Mouse (Mus musculus): ENCODE measurements around the gene Eif4e. TPM values are rescaled to one million over a fixed set of nuclear protein-coding genes. Genes with fewer than 3 reads are reported as not detected.

The Eif4e gene
- polyA plus RNA-seq, 1 experiment from 2014 or later = 557 TPM

DNA sequence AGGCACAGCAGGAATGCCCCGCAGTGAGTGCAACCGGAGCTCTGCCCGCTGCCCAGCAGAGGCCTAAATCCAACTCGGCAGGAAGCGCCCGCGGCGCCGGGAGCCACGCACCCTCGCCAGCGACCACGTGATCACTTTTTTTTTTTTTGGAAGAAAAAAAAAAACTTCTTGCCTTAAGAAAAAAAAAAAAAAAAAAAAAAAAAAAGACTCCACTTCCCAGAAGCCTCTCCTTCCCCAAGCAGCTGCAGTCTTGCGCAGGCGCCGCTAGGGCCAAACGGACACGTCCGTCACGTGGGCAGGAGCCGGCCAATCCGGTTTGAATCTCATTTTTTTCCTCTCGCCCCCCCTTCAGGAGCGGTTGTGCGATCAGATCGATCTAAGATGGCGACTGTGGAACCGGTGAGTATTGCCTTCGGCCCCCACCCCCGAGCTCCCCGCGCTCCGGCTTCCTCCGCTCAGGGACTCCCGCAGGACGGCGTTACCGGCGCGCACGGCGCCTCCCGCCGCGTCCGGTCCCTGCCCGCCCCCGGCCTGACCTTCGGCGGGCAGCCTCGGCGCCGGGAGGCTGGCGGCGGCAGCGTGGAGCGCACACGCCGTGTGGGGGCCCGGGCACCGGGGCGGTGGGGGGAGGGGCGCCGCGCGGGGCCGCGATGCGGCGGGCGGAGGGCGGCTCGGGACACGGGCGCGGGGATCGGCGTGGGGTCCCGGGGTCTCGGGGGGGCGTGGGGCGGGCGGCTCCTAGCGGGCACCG is 1.1 kb downstream of the Eif4e start:
- peak; percentile 96 for ATAC-seq (ENCODE audit: insufficient number of reproducible peaks, low FRiP score, low TSS enrichment, low read depth)
- Histone ChIP-seq H3K27me3 (ENCODE audit: control insufficient read depth, insufficient read depth, low read length) (no peaks in the 10 kb centered on the region), H3K4me1 (ENCODE audit: control insufficient read depth, insufficient read depth, low read length) (peaks cover 5% of the 10 kb centered on the region; the same call in 1 of the 2 replicates), H3K4me2 (ENCODE audit: low read depth, severe bottlenecking) (peak overlapping the region; percentile 64), H3K36me3 (ENCODE audit: control insufficient read depth, insufficient read depth, low read length) (no peaks in the 10 kb centered on the region), H3K9me3 (ENCODE audit: control insufficient read depth, low read length) (no peaks in the 10 kb centered on the region), H3K9ac (ENCODE audit: low read length) (peak overlapping the region; percentile 96), H3K4me3 (ENCODE audit: low read depth, low read length) (peak overlapping the region; percentile 93), H3K27ac (replicated peaks; ENCODE audit: low read depth, low read length) (peak overlapping the region; percentile 90)
- peak; percentile 95 for DNase-seq (ENCODE audit: low spot score)
- under 1% methylated on average over 61 of the region's 85 CpGs for WGBS

GRCm38 (mm10) chr3:138527667-138528231 is 1.8 kb downstream of the Eif4e start:
- Histone ChIP-seq H3K4me2 (ENCODE audit: low read depth, severe bottlenecking) (peak overlapping the region; percentile 64), H3K4me3 (ENCODE audit: low read depth, low read length) (peak overlapping the region; percentile 93), H3K36me3 (ENCODE audit: control insufficient read depth, insufficient read depth, low read length) (no peaks in the 10 kb centered on the region), H3K9me3 (ENCODE audit: control insufficient read depth, low read length) (no peaks in the 10 kb centered on the region), H3K27ac (replicated peaks; ENCODE audit: low read depth, low read length) (peak overlapping the region; percentile 90), H3K27me3 (ENCODE audit: control insufficient read depth, insufficient read depth, low read length) (no peaks in the 10 kb centered on the region), H3K9ac (ENCODE audit: low read length) (peak overlapping the region; percentile 96), H3K4me1 (ENCODE audit: control insufficient read depth, insufficient read depth, low read length) (peaks cover 5% of the 10 kb centered on the region; the same call in 1 of the 2 replicates)
- ATAC-seq (ENCODE audit: insufficient number of reproducible peaks, low FRiP score, low TSS enrichment, low read depth) (peak; percentile 55), DNase-seq (ENCODE audit: low spot score) (peak; percentile 83)
- under 1% methylated on average over 54 of the region's 64 CpGs for WGBS

DNA sequence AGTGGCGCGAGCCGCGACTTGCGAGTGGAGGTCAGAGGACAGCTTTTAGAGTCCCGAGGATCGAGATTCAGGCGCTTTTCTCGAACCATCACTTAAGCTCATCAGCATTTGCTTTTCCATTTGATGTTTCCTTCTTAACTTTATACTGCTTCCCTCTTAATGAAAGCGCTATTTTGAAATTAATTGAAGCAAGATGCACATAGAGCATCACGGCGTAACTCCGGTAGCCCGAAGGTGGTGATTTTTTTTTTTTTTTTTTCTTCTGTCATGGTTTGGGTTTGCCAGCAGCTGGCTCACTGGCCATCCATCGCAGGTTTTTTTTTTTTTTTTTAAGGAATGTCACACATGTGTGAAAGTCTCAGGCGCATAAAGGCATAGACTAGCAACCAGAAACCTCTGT is 2.3 kb downstream of the Eif4e start:
- peak overlapping the region; percentile 93 for H3K4me3 ChIP-seq (ENCODE audit: low read depth, low read length)
- no peaks in the 10 kb centered on the region for H3K27me3 ChIP-seq (ENCODE audit: control insufficient read depth, insufficient read depth, low read length)
- DNase-seq (ENCODE audit: low spot score) = no peak
- H3K9ac ChIP-seq (ENCODE audit: low read length) = peak overlapping the region; percentile 96
- peak overlapping the region; percentile 64 for H3K4me2 ChIP-seq (ENCODE audit: low read depth, severe bottlenecking)
- H3K36me3 ChIP-seq (ENCODE audit: control insufficient read depth, insufficient read depth, low read length) = no peaks in the 10 kb centered on the region
- no peak overlapping the region for H3K27ac ChIP-seq (replicated peaks; ENCODE audit: low read depth, low read length)
- no peak for ATAC-seq (ENCODE audit: insufficient number of reproducible peaks, low FRiP score, low TSS enrichment, low read depth)
- WGBS = 2% methylated on average over 16 of the region's 16 CpGs
- no peaks in the 10 kb centered on the region for H3K9me3 ChIP-seq (ENCODE audit: control insufficient read depth, low read length)
- peaks cover 5% of the 10 kb centered on the region; the same call in 1 of the 2 replicates for H3K4me1 ChIP-seq (ENCODE audit: control insufficient read depth, insufficient read depth, low read length)

GRCm38 (mm10) chr3:138530578-138531478 is 4.8 kb downstream of the Eif4e start:
- no peak overlapping the region for H3K27ac ChIP-seq (replicated peaks; ENCODE audit: low read depth, low read length)
- no peak overlapping the region for H3K4me2 ChIP-seq (ENCODE audit: low read depth, severe bottlenecking)
- DNase-seq (ENCODE audit: low spot score) (no peak), ATAC-seq (ENCODE audit: insufficient number of reproducible peaks, low FRiP score, low TSS enrichment, low read depth) (no peak)
- no peaks in the 10 kb centered on the region for H3K9me3 ChIP-seq (ENCODE audit: control insufficient read depth, low read length)
- peaks cover 5% of the 10 kb centered on the region; the same call in 1 of the 2 replicates for H3K4me1 ChIP-seq (ENCODE audit: control insufficient read depth, insufficient read depth, low read length)
- no peak overlapping the region for H3K4me3 ChIP-seq (ENCODE audit: low read depth, low read length)
- H3K9ac ChIP-seq (ENCODE audit: low read length) = no peak overlapping the region
- H3K27me3 ChIP-seq (ENCODE audit: control insufficient read depth, insufficient read depth, low read length) = no peaks in the 10 kb centered on the region
- no peaks in the 10 kb centered on the region for H3K36me3 ChIP-seq (ENCODE audit: control insufficient read depth, insufficient read depth, low read length)
- 85% methylated on average over 8 of the region's 8 CpGs for WGBS

GRCm38 (mm10) chr3:138531479-138532181 is 5.7 kb downstream of the Eif4e start:
- Histone ChIP-seq H3K4me3 (ENCODE audit: low read depth, low read length) (no peak overlapping the region), H3K4me2 (ENCODE audit: low read depth, severe bottlenecking) (no peak overlapping the region), H3K36me3 (ENCODE audit: control insufficient read depth, insufficient read depth, low read length) (no peaks in the 10 kb centered on the region), H3K27me3 (ENCODE audit: control insufficient read depth, insufficient read depth, low read length) (no peaks in the 10 kb centered on the region), H3K9ac (ENCODE audit: low read length) (no peak overlapping the region), H3K27ac (replicated peaks; ENCODE audit: low read depth, low read length) (no peak overlapping the region), H3K4me1 (ENCODE audit: control insufficient read depth, insufficient read depth, low read length) (peaks cover 5% of the 10 kb centered on the region; the same call in 1 of the 2 replicates), H3K9me3 (ENCODE audit: control insufficient read depth, low read length) (no peaks in the 10 kb centered on the region)
- no peak for DNase-seq (ENCODE audit: low spot score)
- 78% methylated on average over 12 of the region's 12 CpGs for WGBS
- no peak for ATAC-seq (ENCODE audit: insufficient number of reproducible peaks, low FRiP score, low TSS enrichment, low read depth)

DNA sequence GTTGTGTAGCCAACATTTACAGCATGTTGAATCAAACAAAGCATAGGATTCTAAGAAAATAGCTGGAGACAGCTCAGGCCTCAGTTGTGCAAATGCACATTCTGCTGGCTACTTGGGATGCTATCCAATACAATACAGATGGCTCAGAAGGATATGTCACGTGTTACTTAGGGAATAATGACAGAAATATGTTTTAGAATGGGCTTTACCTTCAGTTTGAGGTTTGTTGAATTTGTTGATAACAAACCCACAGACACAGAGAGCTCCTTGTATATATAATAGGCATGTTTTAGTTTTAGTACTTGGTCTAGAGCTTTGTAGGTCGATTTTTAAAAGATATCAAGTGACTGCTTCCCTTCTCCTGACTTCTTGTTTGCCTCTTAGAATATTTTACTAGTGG is 6.8 kb downstream of the Eif4e start:
- Histone ChIP-seq H3K27me3 (ENCODE audit: control insufficient read depth, insufficient read depth, low read length) (no peaks in the 10 kb centered on the region), H3K4me2 (ENCODE audit: low read depth, severe bottlenecking) (no peak overlapping the region), H3K36me3 (ENCODE audit: control insufficient read depth, insufficient read depth, low read length) (no peaks in the 10 kb centered on the region), H3K27ac (replicated peaks; ENCODE audit: low read depth, low read length) (no peak overlapping the region), H3K4me1 (ENCODE audit: control insufficient read depth, insufficient read depth, low read length) (peaks cover 5% of the 10 kb centered on the region; the same call in 1 of the 2 replicates), H3K9ac (ENCODE audit: low read length) (no peak overlapping the region), H3K4me3 (ENCODE audit: low read depth, low read length) (no peak overlapping the region), H3K9me3 (ENCODE audit: control insufficient read depth, low read length) (no peaks in the 10 kb centered on the region)
- no peak for DNase-seq (ENCODE audit: low spot score)
- ATAC-seq (ENCODE audit: insufficient number of reproducible peaks, low FRiP score, low TSS enrichment, low read depth) = no peak
- 80% methylated on average over 2 of the region's 2 CpGs for WGBS

GRCm38 (mm10) chr3:138536031-138536430 is 10.1 kb downstream of the Eif4e start:
- no peak for ATAC-seq (ENCODE audit: insufficient number of reproducible peaks, low FRiP score, low TSS enrichment, low read depth)
- no peak overlapping the region for H3K27ac ChIP-seq (replicated peaks; ENCODE audit: low read depth, low read length)
- 94% methylated on average over 2 of the region's 2 CpGs for WGBS

DNA sequence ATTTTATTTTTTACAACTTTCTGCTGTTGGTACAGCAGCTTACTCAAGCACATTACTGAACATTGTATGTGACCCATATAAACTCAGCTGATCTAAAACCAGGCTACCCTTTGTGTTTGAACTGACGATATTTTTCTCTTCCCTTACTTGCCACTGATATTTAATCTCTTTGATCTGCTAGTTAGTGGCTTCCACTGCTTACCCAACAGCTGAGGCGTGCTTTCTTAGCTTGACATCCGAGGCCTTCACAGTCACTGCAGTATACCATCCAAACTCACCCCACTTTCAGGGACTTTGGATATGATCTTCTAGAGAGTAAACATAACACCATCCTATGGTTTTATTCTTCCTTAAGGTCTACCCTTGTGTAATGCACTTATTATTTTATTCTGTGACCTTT is 16.6 kb downstream of the Eif4e start:
- H3K4me3 ChIP-seq (ENCODE audit: low read depth, low read length) = no peak overlapping the region
- no peak overlapping the region for H3K9ac ChIP-seq (ENCODE audit: low read length)
- no peaks in the 10 kb centered on the region for H3K27me3 ChIP-seq (ENCODE audit: control insufficient read depth, insufficient read depth, low read length)
- ATAC-seq (ENCODE audit: insufficient number of reproducible peaks, low FRiP score, low TSS enrichment, low read depth) = no peak
- WGBS = 58% methylated on average over 3 of the region's 3 CpGs
- H3K9me3 ChIP-seq (ENCODE audit: control insufficient read depth, low read length) = no peaks in the 10 kb centered on the region
- DNase-seq (ENCODE audit: low spot score) = no peak
- no peaks in the 10 kb centered on the region for H3K4me1 ChIP-seq (ENCODE audit: control insufficient read depth, insufficient read depth, low read length)
- H3K4me2 ChIP-seq (ENCODE audit: low read depth, severe bottlenecking) = no peak overlapping the region
- no peak overlapping the region for H3K27ac ChIP-seq (replicated peaks; ENCODE audit: low read depth, low read length)
- H3K36me3 ChIP-seq (ENCODE audit: control insufficient read depth, insufficient read depth, low read length) = no peaks in the 10 kb centered on the region

More at GRCm38 (mm10) chr3:138536031-138536430, 10.1 kb downstream of the Eif4e start:
- Histone ChIP-seq H3K36me3 (ENCODE audit: control insufficient read depth, insufficient read depth, low read length) (no peaks in the 10 kb centered on the region), H3K9me3 (ENCODE audit: control insufficient read depth, low read length) (no peaks in the 10 kb centered on the region), H3K4me2 (ENCODE audit: low read depth, severe bottlenecking) (no peak overlapping the region), H3K4me3 (ENCODE audit: low read depth, low read length) (no peak overlapping the region), H3K4me1 (ENCODE audit: control insufficient read depth, insufficient read depth, low read length) (no peaks in the 10 kb centered on the region), H3K27me3 (ENCODE audit: control insufficient read depth, insufficient read depth, low read length) (no peaks in the 10 kb centered on the region), H3K9ac (ENCODE audit: low read length) (no peak overlapping the region)
- DNase-seq (ENCODE audit: low spot score) = no peak

All from limb, embryonic 11.5 days (tissue).